Mouse (Mus musculus) E14TG2a.4 (cell line): ENCODE data around the gene Olfr141.

Source experiments
- H3K27me3 ChIP-seq: 2 replicates; pipeline ENCODE4 v1.6.1; 2014; ENCODE audit warnings: low read length, control low read depth; ENCODE audit not compliant: insufficient read depth
- H3K36me3 ChIP-seq: 2 replicates; pipeline ENCODE4 v1.6.1; 2014; ENCODE audit warnings: low read length, control low read depth; ENCODE audit not compliant: insufficient read depth
- H3K4me1 ChIP-seq: replicated peaks from 2 replicates; pipeline ENCODE4 v1.6.1; 2014; ENCODE audit warnings: low read depth, low read length, control low read depth
- H3K4me3 ChIP-seq: replicated peaks from 2 replicates; pipeline ENCODE4 v1.5.1; 2014; ENCODE audit warnings: mild to moderate bottlenecking, low read length
- H3K9me3 ChIP-seq: 2 replicates; pipeline ENCODE4 v1.6.1; 2014; ENCODE audit warnings: low read length, control low read depth
- CTCF ChIP-seq: conservative IDR thresholded peaks from 2 replicates; pipeline ENCODE4 v1.5.1; 2014; ENCODE audit warnings: low read length
- NANOG ChIP-seq: IDR thresholded peaks from 2 replicates; pipeline ENCODE4 v1.6.1; 2014; ENCODE audit warnings: borderline replicate concordance, low read length, mixed read lengths
- POU5F1 ChIP-seq: IDR thresholded peaks from 2 replicates; pipeline ENCODE4 v1.6.1; 2014; ENCODE audit warnings: low read length, borderline replicate concordance

The Olfr141 gene

GRCm38 (mm10) chr2:86809918-86810317 lies at the start of gene Olfr141:
Gene Olfr141, minus strand, starts transcription at chr2:86810018.
- TF ChIP-seq CTCF (no peak), NANOG (no peak), POU5F1 (no peak)
- Histone ChIP-seq H3K9me3 (no peaks in the 10 kb centered on the region), H3K27me3 (no peaks in the 10 kb centered on the region), H3K4me3 (no peak within 1 kb of the TSS), H3K36me3 (no peaks in the 10 kb centered on the region), H3K4me1 (no peaks in the 10 kb centered on the region)

- no peak for TF ChIP-seq NANOG
- no peak for TF ChIP-seq POU5F1
- TF ChIP-seq CTCF, result no peak
- no peaks in the 10 kb centered on the region for H3K9me3 ChIP-seq
- no peaks in the 10 kb centered on the region for H3K36me3 ChIP-seq
- H3K27me3 ChIP-seq, result no peaks in the 10 kb centered on the region
- H3K4me3 ChIP-seq, result no peak within 1 kb of the TSS
- no peaks in the 10 kb centered on the region for H3K4me1 ChIP-seq
Observed at GRCm38 (mm10) chr2:86851596-86851995, 41.8 kb upstream of the Olfr141 start, which contains the start of gene Olfr1095. Gene Olfr1095, minus strand, starts transcription at chr2:86851696.

- H3K4me3 ChIP-seq, result no peak within 1 kb of the TSS
- TF ChIP-seq NANOG (no peak), POU5F1 (no peak)
- H3K27me3 ChIP-seq, result no peaks in the 10 kb centered on the region
- no peaks in the 10 kb centered on the region for H3K9me3 ChIP-seq
- no peaks in the 10 kb centered on the region for H3K4me1 ChIP-seq
- no peaks in the 10 kb centered on the region for H3K36me3 ChIP-seq
Observed at GRCm38 (mm10) chr2:86824363-86824762, 14.5 kb upstream of the Olfr141 start, which contains the start of gene Olfr1094. Gene Olfr1094, plus strand, starts transcription at chr2:86824663.

- no peaks in the 10 kb centered on the region for H3K36me3 ChIP-seq
- no peak within 1 kb of the TSS for H3K4me3 ChIP-seq
- TF ChIP-seq CTCF, result no peak
- no peak for TF ChIP-seq NANOG
- no peak for TF ChIP-seq POU5F1
- no peaks in the 10 kb centered on the region for H3K9me3 ChIP-seq
- H3K4me1 ChIP-seq, result no peaks in the 10 kb centered on the region
- no peaks in the 10 kb centered on the region for H3K27me3 ChIP-seq
Observed at GRCm38 (mm10) chr2:86782179-86782578, 27.6 kb downstream of the Olfr141 start, which contains the start of gene Olfr1093. Gene Olfr1093, plus strand, starts transcription at chr2:86782479.

GRCm38 (mm10) chr2:86761050-86761449 lies 48.8 kb downstream of the Olfr141 start:
- H3K4me3 ChIP-seq, result peak overlapping the region; percentile 62
- TF ChIP-seq POU5F1 (no peak), CTCF (no peak), NANOG (no peak)
- no peaks in the 10 kb centered on the region for H3K4me1 ChIP-seq
- H3K9me3 ChIP-seq, result no peaks in the 10 kb centered on the region
- no peaks in the 10 kb centered on the region for H3K36me3 ChIP-seq
- H3K27me3 ChIP-seq, result no peaks in the 10 kb centered on the region

GRCm38 (mm10) chr2:86758893-86759292 lies 50.9 kb downstream of the Olfr141 start, which contains the start of gene Olfr1090:
Gene Olfr1090, minus strand, starts transcription at chr2:86758993.
- Histone ChIP-seq H3K4me3 (no peak within 1 kb of the TSS), H3K36me3 (no peaks in the 10 kb centered on the region), H3K4me1 (no peaks in the 10 kb centered on the region), H3K27me3 (no peaks in the 10 kb centered on the region), H3K9me3 (no peaks in the 10 kb centered on the region)
- TF ChIP-seq NANOG (no peak), CTCF (no peak), POU5F1 (no peak)
